9 mouse cellular contexts compared by ENCODE assay signal in the genomic region with DNA sequence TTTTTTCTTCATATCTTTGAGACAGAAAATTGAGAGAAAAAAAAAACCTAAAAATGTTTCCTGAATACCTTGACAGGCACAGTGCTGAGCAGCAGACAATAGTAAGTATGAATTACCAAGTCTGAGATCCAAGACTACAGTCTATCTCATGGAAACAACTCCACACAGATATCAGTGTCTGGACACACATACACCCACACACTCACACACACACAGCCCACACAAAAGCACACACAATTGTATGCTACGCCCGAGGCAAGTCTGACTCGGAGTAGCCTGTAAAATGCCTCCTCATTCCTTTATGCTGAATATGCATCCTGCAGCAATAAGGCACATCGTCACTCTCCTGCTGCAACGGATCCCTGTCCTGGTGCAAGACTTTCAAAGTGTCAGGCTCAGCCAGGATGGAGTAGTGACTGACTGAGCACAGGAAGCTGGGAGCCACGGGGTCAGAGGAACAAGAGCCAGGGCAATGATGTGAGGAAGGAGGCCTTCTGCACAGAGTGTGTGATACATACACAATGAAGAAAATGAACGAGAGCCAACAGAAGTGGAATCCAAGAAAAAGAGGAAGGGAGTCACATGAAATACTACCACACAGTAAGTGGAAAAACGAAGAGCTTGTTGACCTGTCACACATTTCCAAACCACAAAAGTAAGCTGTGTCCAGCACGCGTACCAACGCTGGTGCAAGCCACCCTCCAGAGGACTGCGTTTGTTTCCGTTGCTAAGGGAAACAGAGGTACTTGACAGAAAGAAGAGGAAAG. TPM values are rescaled to one million over a fixed set of nuclear protein-coding genes. Genes with fewer than 3 reads are reported as not detected.
DNase-seq lines count a peak whose midpoint lies in the region; ATAC-seq and TF ChIP-seq lines count a peak whose summit lies in the region.
"Had no signal": no experiment of that assay in that cellular context is flagged by ENCODE, and none has a peak within 500 bp of the region (broad histone marks: within the 10 kb centered on the region; RNA-seq: fewer than 3 reads in every experiment).

No protein-coding gene starts in this region.

- no peak overlapping the region for H3K4me2 ChIP-seq in lung, embryonic 15.5 days

- WGBS in spleen, adult 2 months: 24% methylated on average over 13 of the region's 13 CpGs
- WGBS in lung, embryonic 15.5 days: 25% methylated on average over 13 of the region's 13 CpGs

- DNase-seq in adrenal gland, adult 8-10 months: peak; percentile 3
- no peak for DNase-seq in adrenal gland, postnatal 25 days
- DNase-seq in spleen, adult 2 months (ENCODE audit: low read depth in 1 of 2, low spot score in 2 of 2): no peak
- DNase-seq in spleen, postnatal 14 days (ENCODE audit: low spot score in 2 of 2): no peak
- no peak for DNase-seq in urinary bladder, postnatal 4 days (ENCODE audit: low spot score in 2 of 2)
- DNase-seq in retina, embryonic 14.5 days (ENCODE audit: low spot score): no peak
- DNase-seq in cerebellum, adult 8-10 months: no peak
- DNase-seq: gastrocnemius, postnatal 36 days had no signal

- H3K4me3 ChIP-seq in spleen, adult 2 months (ENCODE audit: extremely low read depth, insufficient read depth, insufficient read length): no peak overlapping the region
- H3K4me3 ChIP-seq in lung, embryonic 15.5 days: no peak overlapping the region

- H3K36me3 ChIP-seq in spleen, adult 2 months (ENCODE audit: control insufficient read depth, insufficient read depth, low read length): no peaks in the 10 kb centered on the region
- H3K36me3 ChIP-seq in lung, embryonic 15.5 days: no peaks in the 10 kb centered on the region

- no peak overlapping the region for H3K9ac ChIP-seq in lung, embryonic 15.5 days

- 0 out of 2 replicates have a peak overlapping the region, but pooled peaks have one; percentile 1 for H3K27ac ChIP-seq in spleen, adult 2 months (ENCODE audit: insufficient read depth, low read length)
- peak overlapping the region; percentile 29; the same call in 1 of the 2 replicates for H3K27ac ChIP-seq in lung, embryonic 15.5 days

- no peaks in the 10 kb centered on the region for H3K9me3 ChIP-seq in lung, embryonic 15.5 days

- no peak for TF ChIP-seq CTCF in spleen, adult 2 months (IDR thresholded peaks at IDR 0.05; ENCODE audit: extremely low read depth, insufficient read depth, insufficient read length, insufficient replicate concordance)

- peak; percentile 86 for ATAC-seq in lung, embryonic 15.5 days (ENCODE audit: borderline replicate concordance, extremely low read depth, low FRiP score, low TSS enrichment)

- no peaks in the 10 kb centered on the region for H3K4me1 ChIP-seq in spleen, adult 2 months (ENCODE audit: control insufficient read depth, insufficient read depth, insufficient read length)
- H3K4me1 ChIP-seq in lung, embryonic 15.5 days: peaks cover 4% of the 10 kb centered on the region

- TF ChIP-seq POLR2A in spleen, adult 2 months (IDR thresholded peaks at IDR 0.05; ENCODE audit: low read depth, low read length): no peak

- no peaks in the 10 kb centered on the region for H3K27me3 ChIP-seq in spleen, adult 2 months (ENCODE audit: control insufficient read depth, insufficient read depth, low read length)
- H3K27me3 ChIP-seq in lung, embryonic 15.5 days: no peaks in the 10 kb centered on the region

RNA-seq across cellular contexts. Expression of gene Adam22, which starts 10.9 kb away (rescaled TPM):
- total RNA-seq in adrenal gland, adult 8-10 months (2022): 1 to 10 TPM; 4.8 to 9.6 (median 6.9) TPM
- total RNA-seq in adrenal gland, postnatal 25 days (2021): 3.2 and 3.9 TPM in 2 replicates
- 1.1 and 1.3 TPM in 2 replicates for polyA plus RNA-seq in spleen, adult 2 months (2012; rRNA removed)
- polyA plus RNA-seq in lung, embryonic 15.5 days (2015; fragmentation: Nextera tagmentation; extraction: Ambion mirVana): 3.3 and 3.5 TPM in 2 replicates
